Mouse (Mus musculus): Measurements from ENCODE around the gene Bag6. TPM values are rescaled to one million over a fixed set of nuclear protein-coding genes. Genes with fewer than 3 reads are reported as not detected.

The Bag6 gene
- polyA plus RNA-seq, 1 experiment from 2014 or later: 75.7 TPM

DNA sequence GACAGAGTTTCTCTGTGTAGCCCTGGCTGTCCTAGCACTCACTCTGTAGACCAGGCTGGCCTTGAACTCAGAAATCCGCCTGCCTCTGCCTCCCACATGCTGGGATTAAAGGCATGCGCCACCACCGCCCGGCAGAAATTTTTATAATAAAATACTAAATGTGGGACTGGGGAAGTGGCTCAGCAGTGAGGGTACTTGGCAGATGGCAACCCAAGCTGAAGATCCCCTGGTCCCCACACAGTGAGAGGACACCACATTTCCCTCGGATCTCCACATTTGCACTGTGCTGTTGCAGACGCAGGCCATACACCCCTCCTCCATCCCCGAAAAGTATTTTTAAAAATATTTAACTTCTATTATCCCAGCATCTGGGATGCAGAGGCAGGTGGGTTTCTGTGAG, 1.5 kb upstream of the Bag6 start:
- no peaks in the 10 kb centered on the region for H3K9me3 ChIP-seq (replicated peaks; ENCODE audit: control insufficient read depth, low read length, poor library complexity, severe bottlenecking)
- H3K4me3 ChIP-seq (ENCODE audit: low read depth, low read length): no peak overlapping the region
- no peak for ATAC-seq
- no peaks in the 10 kb centered on the region for H3K27me3 ChIP-seq (ENCODE audit: control insufficient read depth, insufficient read depth, low read depth, low read length)
- no peaks in the 10 kb centered on the region; the same call in 1 of the 2 replicates for H3K36me3 ChIP-seq (ENCODE audit: control insufficient read depth, insufficient read depth, low read length)
- H3K4me1 ChIP-seq (ENCODE audit: control insufficient read depth, insufficient read depth, low read length): peaks cover 25% of the 10 kb centered on the region
- H3K9ac ChIP-seq (ENCODE audit: low read depth, low read length): no peak overlapping the region
- no peak overlapping the region for H3K27ac ChIP-seq (ENCODE audit: low read length)
- 94% methylated on average over 7 of the region's 7 CpGs for WGBS
- H3K4me2 ChIP-seq (ENCODE audit: low read length): no peak overlapping the region

DNA sequence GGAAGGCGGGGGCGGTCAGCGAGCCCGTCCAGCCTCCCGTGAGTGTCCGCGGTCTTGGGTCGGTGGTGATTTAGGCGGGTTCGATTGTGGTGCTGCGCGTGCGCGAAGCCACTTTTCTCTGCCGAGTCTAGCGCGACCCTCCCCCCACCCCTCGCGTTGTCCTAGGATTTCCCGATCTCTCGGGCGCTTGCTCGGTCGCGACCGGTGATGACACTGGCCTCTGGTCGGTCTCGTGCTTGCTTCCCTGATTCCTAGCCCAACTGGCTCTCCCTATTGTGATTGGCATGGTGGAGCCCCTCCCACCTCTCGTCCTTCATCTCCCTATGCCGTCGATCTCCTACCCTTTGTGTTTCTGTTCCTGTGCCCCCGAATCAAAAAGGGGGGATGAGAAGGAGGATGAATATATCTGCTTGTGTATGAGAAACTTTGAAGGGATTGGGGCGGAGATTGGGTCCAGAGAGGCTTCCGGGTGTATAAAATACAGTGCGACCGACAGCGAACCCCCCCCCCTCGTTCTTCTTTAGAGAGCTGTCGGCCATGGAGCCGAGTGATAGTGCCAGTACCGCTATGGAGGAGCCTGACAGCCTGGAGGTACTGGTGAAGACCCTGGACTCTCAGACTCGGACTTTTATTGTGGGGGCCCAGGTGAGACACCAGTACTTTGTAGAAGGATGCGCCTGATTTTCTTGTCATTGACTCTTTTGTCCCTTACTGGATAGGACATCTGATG, 778 bp downstream of the Bag6 start:
- WGBS: under 1% methylated on average over 43 of the region's 43 CpGs

DNA sequence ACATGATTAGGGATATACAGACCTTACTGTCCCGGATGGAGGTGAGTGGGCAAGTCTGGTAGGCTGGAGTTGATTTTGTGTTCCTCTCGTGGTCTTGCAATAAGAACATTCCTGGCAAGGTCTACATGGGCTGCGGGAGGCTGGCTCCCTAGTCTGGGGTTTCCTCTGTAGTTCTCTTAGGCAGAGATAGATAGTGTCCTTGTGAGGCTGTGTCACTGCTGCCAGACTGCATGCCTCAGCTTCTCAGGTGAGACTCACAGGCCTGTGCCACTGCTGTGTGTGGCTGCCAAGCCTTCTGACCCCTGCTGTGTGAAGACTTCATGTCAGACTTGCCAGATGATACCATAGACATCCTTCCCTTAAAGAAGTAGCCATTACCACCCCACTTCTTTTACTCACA, 4.3 kb downstream of the Bag6 start:
- WGBS: 97% methylated on average over 3 of the region's 3 CpGs
- H3K9me3 ChIP-seq (replicated peaks; ENCODE audit: control insufficient read depth, low read length, poor library complexity, severe bottlenecking): no peaks in the 10 kb centered on the region
- H3K4me2 ChIP-seq (ENCODE audit: low read length): no peak overlapping the region
- no peak overlapping the region for H3K27ac ChIP-seq (ENCODE audit: low read length)
- peaks cover 24% of the 10 kb centered on the region for H3K4me1 ChIP-seq (ENCODE audit: control insufficient read depth, insufficient read depth, low read length)
- H3K27me3 ChIP-seq (ENCODE audit: control insufficient read depth, insufficient read depth, low read depth, low read length): no peaks in the 10 kb centered on the region
- H3K4me3 ChIP-seq (ENCODE audit: low read depth, low read length): no peak overlapping the region
- peaks cover 48% of the 10 kb centered on the region for H3K36me3 ChIP-seq (ENCODE audit: control insufficient read depth, insufficient read depth, low read length)
- ATAC-seq: no peak
- no peak overlapping the region for H3K9ac ChIP-seq (ENCODE audit: low read depth, low read length)

More for the DNA sequence above, 778 bp downstream of the Bag6 start:
- ATAC-seq: peak; percentile 68
- Histone ChIP-seq H3K9ac (ENCODE audit: low read depth, low read length) (peak overlapping the region; percentile 84), H3K36me3 (ENCODE audit: control insufficient read depth, insufficient read depth, low read length) (peaks cover 14% of the 10 kb centered on the region), H3K4me1 (ENCODE audit: control insufficient read depth, insufficient read depth, low read length) (peaks cover 26% of the 10 kb centered on the region), H3K27me3 (ENCODE audit: control insufficient read depth, insufficient read depth, low read depth, low read length) (no peaks in the 10 kb centered on the region), H3K4me3 (ENCODE audit: low read depth, low read length) (peak overlapping the region; percentile 79), H3K4me2 (ENCODE audit: low read length) (peak overlapping the region; percentile 96), H3K27ac (ENCODE audit: low read length) (peak overlapping the region; percentile 95), H3K9me3 (replicated peaks; ENCODE audit: control insufficient read depth, low read length, poor library complexity, severe bottlenecking) (no peaks in the 10 kb centered on the region)

DNA sequence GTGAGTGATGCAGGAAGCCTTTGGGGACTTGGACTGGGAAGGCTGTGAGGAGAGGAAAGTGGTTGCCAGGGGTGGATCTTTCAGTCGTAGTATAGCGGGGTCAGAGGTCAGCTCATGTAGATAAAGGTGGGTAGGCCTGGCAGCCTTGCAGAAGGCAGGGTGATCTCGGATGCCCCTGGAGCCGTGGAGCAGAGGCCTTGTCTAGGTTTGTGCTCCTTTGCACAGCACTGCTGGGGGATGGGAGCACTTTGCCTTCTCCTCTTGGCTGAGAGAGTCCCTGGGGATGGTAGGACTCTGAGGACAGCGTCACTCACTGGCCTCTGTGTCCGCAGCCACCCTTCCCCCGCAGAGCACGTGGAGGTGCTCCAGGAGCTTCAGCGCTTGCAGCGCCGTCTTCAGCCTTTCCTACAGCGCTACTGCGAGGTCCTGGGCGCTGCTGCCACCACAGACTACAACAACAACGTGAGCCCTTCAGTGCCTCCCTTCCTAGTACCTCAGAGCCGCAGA, 5.6 kb downstream of the Bag6 start:
- H3K27me3 ChIP-seq (ENCODE audit: control insufficient read depth, insufficient read depth, low read depth, low read length): no peaks in the 10 kb centered on the region
- no peak overlapping the region for H3K4me3 ChIP-seq (ENCODE audit: low read depth, low read length)
- 87% methylated on average over 16 of the region's 16 CpGs for WGBS
- H3K36me3 ChIP-seq (ENCODE audit: control insufficient read depth, insufficient read depth, low read length): peaks cover 59% of the 10 kb centered on the region
- H3K27ac ChIP-seq (ENCODE audit: low read length): no peak overlapping the region
- peaks cover 24% of the 10 kb centered on the region for H3K4me1 ChIP-seq (ENCODE audit: control insufficient read depth, insufficient read depth, low read length)
- no peak for ATAC-seq
- no peak overlapping the region for H3K4me2 ChIP-seq (ENCODE audit: low read length)
- no peaks in the 10 kb centered on the region for H3K9me3 ChIP-seq (replicated peaks; ENCODE audit: control insufficient read depth, low read length, poor library complexity, severe bottlenecking)
- no peak overlapping the region for H3K9ac ChIP-seq (ENCODE audit: low read depth, low read length)

DNA sequence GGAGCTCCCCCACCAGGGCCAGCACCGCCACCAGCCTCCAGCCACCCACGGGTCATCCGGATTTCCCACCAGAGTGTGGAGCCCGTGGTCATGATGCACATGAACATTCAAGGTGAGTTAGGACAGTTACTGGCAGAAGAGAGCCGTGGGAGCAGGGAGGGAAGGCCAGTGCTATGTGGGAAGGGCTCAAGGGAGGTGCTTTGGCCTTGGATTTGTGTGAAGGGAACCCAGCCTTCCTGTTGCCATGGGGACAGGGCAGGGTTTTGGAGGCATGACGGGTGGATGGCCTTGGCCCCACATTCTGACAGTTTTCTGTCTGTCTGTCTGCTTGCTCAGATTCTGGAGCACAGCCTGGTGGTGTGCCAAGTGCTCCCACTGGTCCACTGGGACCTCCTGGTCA, 7.0 kb downstream of the Bag6 start:
- H3K27me3 ChIP-seq (ENCODE audit: control insufficient read depth, insufficient read depth, low read depth, low read length): no peaks in the 10 kb centered on the region
- H3K4me2 ChIP-seq (ENCODE audit: low read length): no peak overlapping the region
- H3K4me1 ChIP-seq (ENCODE audit: control insufficient read depth, insufficient read depth, low read length): peaks cover 15% of the 10 kb centered on the region
- peaks cover 67% of the 10 kb centered on the region for H3K36me3 ChIP-seq (ENCODE audit: control insufficient read depth, insufficient read depth, low read length)
- no peaks in the 10 kb centered on the region for H3K9me3 ChIP-seq (replicated peaks; ENCODE audit: control insufficient read depth, low read length, poor library complexity, severe bottlenecking)
- 88% methylated on average over 6 of the region's 6 CpGs for WGBS
- ATAC-seq: no peak
- H3K27ac ChIP-seq (ENCODE audit: low read length): no peak overlapping the region
- no peak overlapping the region for H3K4me3 ChIP-seq (ENCODE audit: low read depth, low read length)
- H3K9ac ChIP-seq (ENCODE audit: low read depth, low read length): no peak overlapping the region

DNA sequence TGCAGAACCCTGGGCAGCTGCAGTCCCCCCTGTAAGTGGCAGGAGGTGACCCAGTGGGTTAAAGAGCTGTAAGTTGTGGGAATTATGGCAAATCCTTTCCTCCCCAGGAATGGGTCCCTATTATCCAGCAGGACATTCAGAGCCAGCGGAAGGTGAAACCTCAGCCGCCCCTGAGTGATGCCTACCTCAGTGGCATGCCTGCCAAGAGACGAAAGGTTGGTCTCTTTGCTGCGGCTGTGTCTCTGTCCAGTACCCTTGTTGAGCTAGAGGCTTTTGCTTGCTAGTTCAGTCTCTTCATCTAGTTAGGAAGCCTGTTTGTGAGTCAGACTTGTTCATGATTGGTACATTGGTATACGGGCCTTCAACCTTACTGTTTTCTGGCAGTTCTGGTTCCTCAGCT, 11.2 kb downstream of the Bag6 start:
- H3K9ac ChIP-seq (ENCODE audit: low read depth, low read length): no peak overlapping the region
- 90% methylated on average over 5 of the region's 5 CpGs for WGBS
- no peak for ATAC-seq
- no peak overlapping the region for H3K4me2 ChIP-seq (ENCODE audit: low read length)
- no peak overlapping the region for H3K27ac ChIP-seq (ENCODE audit: low read length)
- no peak overlapping the region for H3K4me3 ChIP-seq (ENCODE audit: low read depth, low read length)
- H3K27me3 ChIP-seq (ENCODE audit: control insufficient read depth, insufficient read depth, low read depth, low read length): no peaks in the 10 kb centered on the region
- no peaks in the 10 kb centered on the region for H3K4me1 ChIP-seq (ENCODE audit: control insufficient read depth, insufficient read depth, low read length)
- H3K36me3 ChIP-seq (ENCODE audit: control insufficient read depth, insufficient read depth, low read length): peaks cover 75% of the 10 kb centered on the region
- no peaks in the 10 kb centered on the region for H3K9me3 ChIP-seq (replicated peaks; ENCODE audit: control insufficient read depth, low read length, poor library complexity, severe bottlenecking)

DNA sequence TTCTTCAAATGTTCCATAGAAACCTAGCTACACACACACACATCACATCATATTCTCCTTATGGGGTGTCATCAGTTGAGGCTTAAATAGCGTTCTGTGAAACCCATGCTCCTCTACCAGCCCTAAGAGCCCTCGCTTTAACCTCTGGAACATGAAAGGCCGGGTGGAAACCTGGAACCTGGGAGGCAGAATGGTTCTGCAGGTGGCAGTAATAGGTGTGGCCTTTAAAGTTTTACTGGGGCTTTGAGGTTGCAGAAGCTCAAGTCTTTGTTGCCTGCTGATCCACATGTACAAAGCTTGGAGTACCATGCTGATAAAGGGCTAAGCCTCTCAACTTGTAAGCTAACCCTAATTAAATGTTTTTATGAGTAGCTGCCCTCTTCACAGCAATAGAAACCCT, 12.4 kb downstream of the Bag6 start:
- H3K27ac ChIP-seq (ENCODE audit: low read length): no peak overlapping the region
- H3K4me2 ChIP-seq (ENCODE audit: low read length): no peak overlapping the region
- no peaks in the 10 kb centered on the region for H3K27me3 ChIP-seq (ENCODE audit: control insufficient read depth, insufficient read depth, low read depth, low read length)
- H3K9ac ChIP-seq (ENCODE audit: low read depth, low read length): no peak overlapping the region
- ATAC-seq: no peak
- H3K9me3 ChIP-seq (replicated peaks; ENCODE audit: control insufficient read depth, low read length, poor library complexity, severe bottlenecking): no peaks in the 10 kb centered on the region
- 53% methylated on average over 3 of the region's 3 CpGs for WGBS
- H3K4me1 ChIP-seq (ENCODE audit: control insufficient read depth, insufficient read depth, low read length): no peaks in the 10 kb centered on the region
- no peak overlapping the region for H3K4me3 ChIP-seq (ENCODE audit: low read depth, low read length)
- H3K36me3 ChIP-seq (ENCODE audit: control insufficient read depth, insufficient read depth, low read length): peaks cover 67% of the 10 kb centered on the region

DNA sequence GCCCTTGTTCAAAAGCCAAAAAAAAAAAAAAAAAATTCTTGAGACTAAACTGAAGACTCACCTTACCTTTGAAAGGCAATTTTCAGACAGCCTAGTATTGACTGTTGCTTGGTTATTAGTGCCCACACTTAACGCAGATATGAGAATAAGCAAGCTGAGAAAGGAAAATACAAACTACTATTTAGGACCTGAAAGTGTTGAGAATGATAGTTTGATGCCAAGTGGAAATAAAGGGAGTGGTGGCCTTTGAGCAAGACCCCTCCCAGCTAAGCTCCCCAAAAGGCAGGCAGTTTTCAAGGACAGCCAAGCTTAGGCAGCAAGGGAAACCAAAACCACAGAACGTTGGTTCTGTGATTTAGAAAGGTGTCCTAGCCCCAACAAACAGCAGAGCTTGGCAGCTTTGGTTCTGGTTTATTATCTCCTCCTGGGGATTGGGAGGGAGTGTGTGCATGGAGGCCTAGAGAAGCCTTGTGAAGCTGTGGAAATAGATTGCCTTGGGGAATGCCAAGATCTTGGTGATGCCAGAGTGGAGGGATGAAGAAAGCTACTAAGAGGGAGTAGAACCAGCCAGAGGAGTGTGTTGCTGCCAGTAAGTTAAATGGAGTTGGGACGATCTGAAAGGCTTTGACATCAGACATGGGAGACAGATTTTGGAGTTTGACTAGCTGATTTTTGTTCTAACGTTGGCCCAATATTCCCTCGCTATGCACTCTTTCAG, 13.1 kb downstream of the Bag6 start:
- Histone ChIP-seq H3K27ac (ENCODE audit: low read length) (no peak overlapping the region), H3K4me2 (ENCODE audit: low read length) (no peak overlapping the region), H3K4me1 (ENCODE audit: control insufficient read depth, insufficient read depth, low read length) (no peaks in the 10 kb centered on the region), H3K9me3 (replicated peaks; ENCODE audit: control insufficient read depth, low read length, poor library complexity, severe bottlenecking) (no peaks in the 10 kb centered on the region), H3K27me3 (ENCODE audit: control insufficient read depth, insufficient read depth, low read depth, low read length) (no peaks in the 10 kb centered on the region), H3K36me3 (ENCODE audit: control insufficient read depth, insufficient read depth, low read length) (peaks cover 67% of the 10 kb centered on the region), H3K9ac (ENCODE audit: low read depth, low read length) (no peak overlapping the region), H3K4me3 (ENCODE audit: low read depth, low read length) (no peak overlapping the region)
- no peak for ATAC-seq
- 62% methylated on average over 5 of the region's 5 CpGs for WGBS

DNA sequence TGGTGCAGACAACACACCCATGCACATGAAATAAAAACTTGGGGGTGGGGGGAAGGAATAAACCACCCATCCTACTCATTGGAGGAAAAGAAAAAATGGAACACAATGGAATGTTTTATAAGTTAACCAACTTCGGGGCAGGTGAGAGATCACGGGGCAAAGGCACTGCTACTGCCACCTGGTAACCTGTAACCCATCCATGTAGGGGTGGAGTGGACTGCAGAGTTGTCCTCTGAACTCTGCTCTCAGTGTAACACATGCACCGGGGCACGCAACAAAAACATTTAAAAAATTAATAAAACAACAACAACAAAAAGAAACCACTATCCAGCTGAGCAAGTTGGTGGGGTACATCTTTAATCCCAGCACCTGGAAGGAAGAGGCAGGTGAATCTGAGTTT, 17.1 kb downstream of the Bag6 start:
- no peak for ATAC-seq
- Histone ChIP-seq H3K27me3 (ENCODE audit: control insufficient read depth, insufficient read depth, low read depth, low read length) (no peaks in the 10 kb centered on the region), H3K27ac (ENCODE audit: low read length) (no peak overlapping the region), H3K4me1 (ENCODE audit: control insufficient read depth, insufficient read depth, low read length) (no peaks in the 10 kb centered on the region), H3K4me3 (ENCODE audit: low read depth, low read length) (no peak overlapping the region), H3K4me2 (ENCODE audit: low read length) (no peak overlapping the region), H3K36me3 (ENCODE audit: control insufficient read depth, insufficient read depth, low read length) (peaks cover 74% of the 10 kb centered on the region), H3K9ac (ENCODE audit: low read depth, low read length) (no peak overlapping the region), H3K9me3 (replicated peaks; ENCODE audit: control insufficient read depth, low read length, poor library complexity, severe bottlenecking) (no peaks in the 10 kb centered on the region)
- WGBS: 93% methylated on average over 4 of the region's 4 CpGs

Data from midbrain, embryonic 16.5 days (tissue).